8 mouse cellular contexts compared by ENCODE assay signal in the genomic region with DNA sequence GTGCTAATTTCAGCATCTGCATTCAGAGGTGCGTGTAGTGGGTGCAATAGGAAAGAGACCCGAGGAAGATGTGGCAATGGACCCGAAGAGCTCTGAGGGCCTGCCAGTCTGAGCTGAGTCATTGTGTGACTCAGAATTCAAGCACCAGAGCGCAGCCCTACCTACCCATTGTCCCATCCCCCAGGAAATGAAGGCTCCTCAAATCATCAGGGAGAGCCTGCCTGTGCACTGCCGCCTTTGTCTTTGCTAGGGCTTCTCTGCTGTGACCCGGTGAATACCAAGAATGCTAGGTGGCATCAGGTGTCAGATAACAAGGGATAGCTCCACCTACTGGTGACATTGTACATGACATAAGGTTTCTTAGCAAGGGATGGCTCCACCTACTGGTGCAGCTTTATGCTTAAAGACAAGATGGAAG. TPM values are rescaled to one million over a fixed set of nuclear protein-coding genes. Genes with fewer than 3 reads are reported as not detected.
DNase-seq lines count a peak whose midpoint lies in the region; ATAC-seq and TF ChIP-seq lines count a peak whose summit lies in the region.

No protein-coding gene starts in this region.

- TF ChIP-seq CTCF in Patski (IDR thresholded peaks at IDR 0.05) = no peak

- H3K9me3 ChIP-seq in hindbrain, embryonic 14.5 days (ENCODE audit: control insufficient read depth, low read length) = no peaks in the 10 kb centered on the region

- no peak overlapping the region for H3K9ac ChIP-seq in hindbrain, embryonic 14.5 days

- peaks cover 19% of the 10 kb centered on the region for H3K4me1 ChIP-seq in hindbrain, embryonic 14.5 days (replicated peaks; ENCODE audit: control insufficient read depth, insufficient read depth, low read length)

- H3K4me2 ChIP-seq in hindbrain, embryonic 14.5 days (replicated peaks) = peak overlapping the region; percentile 84

- H3K36me3 ChIP-seq in hindbrain, embryonic 14.5 days (replicated peaks; ENCODE audit: control insufficient read depth, insufficient read depth) = peaks cover 47% of the 10 kb centered on the region

- in situ Hi-C loops in Patski (cut with MboI; ENCODE audit: low pct_unique_long_range_greater_than_20kb) = no loop called here

- 8% methylated on average over 6 of the region's 6 CpGs for WGBS in hindbrain, embryonic 14.5 days

- peak overlapping the region; percentile 75; the same call in 1 of the 2 replicates for H3K4me3 ChIP-seq in hindbrain, embryonic 14.5 days (replicated peaks; ENCODE audit: low read length)

- POLR2A ChIA-PET in Patski (lab: Charles Lee) = interaction anchor here (0.7 to 2.1 kb wide), 4 partner anchors 10 to 387 kb away, joined by 3 to 7 read pairs (median 4); no protein-coding TSS in a partner anchor

- CTCF ChIA-PET in Patski (lab: Charles Lee) = interaction anchor here (0.8 to 1.5 kb wide), 6 partner anchors 8 to 344 kb away, joined by 3 to 8 read pairs (median 3); no protein-coding TSS in a partner anchor

- H3K27me3 ChIP-seq in Patski = no peaks in the 10 kb centered on the region
- no peaks in the 10 kb centered on the region for H3K27me3 ChIP-seq in hindbrain, embryonic 14.5 days (ENCODE audit: control insufficient read depth, insufficient read depth, low read length)

- H3K27ac ChIP-seq in hindbrain, embryonic 14.5 days = no peak overlapping the region

- peak; percentile 88 for DNase-seq in Patski (ENCODE audit: low read depth, low spot score)
- DNase-seq in cerebellum, adult 8-10 months = peak; percentile 89
- DNase-seq in hindbrain, embryonic 14.5 days (ENCODE audit: low spot score) = peak; percentile 96
- DNase-seq in layer of hippocampus, postnatal 36 days = peak; percentile 49 to 72
- peak; percentile 90 for DNase-seq in lung, postnatal 25 days (ENCODE audit: low spot score)
- peak; percentile 96 for DNase-seq in retina, postnatal 1 day
- DNase-seq in urinary bladder, adult 2 months (ENCODE audit: low spot score) = peak; percentile 40

- ATAC-seq in Patski = peak; percentile 77
- ATAC-seq in frontal cortex, adult (ENCODE audit: low TSS enrichment) = peak; percentile 10; the same call in 1 of the 2 replicates
- no peak for ATAC-seq in hindbrain, embryonic 14.5 days (ENCODE audit: low FRiP score)

RNA-seq across cellular contexts. Expression of a gene that starts 3.4 kb away (rescaled TPM):
- polyA plus RNA-seq in Patski (2021) = 47.1 TPM
- polyA plus RNA-seq in hindbrain, embryonic 14.5 days (2014; fragmentation: Nextera tagmentation; extraction: Ambion mirVana) = 955 and 1,038 TPM in 2 replicates
- 100 to 1,000 TPM; 415 to 417 TPM for total RNA-seq in layer of hippocampus, postnatal 36 days (2021)
- 340 and 364 TPM in 2 replicates for polyA plus RNA-seq in urinary bladder, adult 2 months (2012; rRNA removed)

RNA-seq across cellular contexts. Expression of a gene that starts 38.8 kb away (rescaled TPM):
- not detected for polyA plus RNA-seq in Patski (2021)
- not detected in 2 replicates for polyA plus RNA-seq in hindbrain, embryonic 14.5 days (2014; fragmentation: Nextera tagmentation; extraction: Ambion mirVana)
- under 1 TPM in 1 of 2 experiments, not detected in 1; 0.25 TPM for total RNA-seq in layer of hippocampus, postnatal 36 days (2021)
- polyA plus RNA-seq in urinary bladder, adult 2 months (2012; rRNA removed) = not detected in 2 replicates

RNA-seq across cellular contexts. Expression of a gene that starts 41.5 kb away (rescaled TPM):
- 155 TPM for polyA plus RNA-seq in Patski (2021)
- 44.4 and 46.8 TPM in 2 replicates for polyA plus RNA-seq in hindbrain, embryonic 14.5 days (2014; fragmentation: Nextera tagmentation; extraction: Ambion mirVana)
- total RNA-seq in layer of hippocampus, postnatal 36 days (2021) = 100 to 1,000 TPM; 114 to 152 TPM
- polyA plus RNA-seq in urinary bladder, adult 2 months (2012; rRNA removed) = 30.0 and 66.3 TPM in 2 replicates

Comparison
In these comparisons a context has a peak if more than half of its experiments do, and no peak if none do; other contexts are left out.
1. DNase-seq: peak in every context shown above with its lines; median percentile 96 in hindbrain, embryonic 14.5 days; 96 in retina, postnatal 1 day; 90 in lung, postnatal 25 days; 89 in cerebellum, adult 8-10 months; 88 in Patski; 60 in layer of hippocampus, postnatal 36 days; 40 in urinary bladder, adult 2 months.